Mouse (Mus musculus): ENCODE measurements around the gene Tubb3. TPM values are rescaled to one million over a fixed set of nuclear protein-coding genes. Genes with fewer than 3 reads are reported as not detected.
"Not testable (repeated sequence)": the region's sequence is repeated elsewhere in the genome, so short reads cannot be mapped to it uniquely, and the experiment has no call there.

The Tubb3 gene
- polyA plus RNA-seq, 1 experiment: 25.5 TPM

GRCm38 (mm10) chr8:123444131-123444530, 32.9 kb downstream of the Tubb3 start:
- Histone ChIP-seq H3K4me3 (ENCODE audit: insufficient read depth, low read length) (0 out of 2 replicates have a peak overlapping the region, but pooled peaks have one; percentile 85), H3K4me1 (ENCODE audit: control insufficient read depth, insufficient read depth, low read length) (no peaks in the 10 kb centered on the region; the same call in 1 of the 2 replicates), H3K27ac (ENCODE audit: insufficient read depth, low read length) (no peak overlapping the region)
- TF ChIP-seq CTCF (IDR thresholded peaks at IDR 0.05; ENCODE audit: borderline replicate concordance, insufficient read depth, low read length) (no peak), POLR2A (IDR thresholded peaks at IDR 0.05; ENCODE audit: low read depth, low read length) (no peak)

GRCm38 (mm10) chr8:123445981-123446380, 34.8 kb downstream of the Tubb3 start:
- Histone ChIP-seq H3K4me1 (ENCODE audit: control insufficient read depth, insufficient read depth, low read length) (no peaks in the 10 kb centered on the region; the same call in 1 of the 2 replicates), H3K27ac (ENCODE audit: insufficient read depth, low read length) (no peak overlapping the region), H3K4me3 (ENCODE audit: insufficient read depth, low read length) (no peak overlapping the region)
- TF ChIP-seq CTCF (IDR thresholded peaks at IDR 0.05; ENCODE audit: borderline replicate concordance, insufficient read depth, low read length): no peak
- TF ChIP-seq POLR2A (IDR thresholded peaks at IDR 0.05; ENCODE audit: low read depth, low read length): no peak

GRCm38 (mm10) chr8:123446799-123447198, 35.6 kb downstream of the Tubb3 start:
- TF ChIP-seq CTCF (IDR thresholded peaks at IDR 0.05; ENCODE audit: borderline replicate concordance, insufficient read depth, low read length) (no peak), POLR2A (IDR thresholded peaks at IDR 0.05; ENCODE audit: low read depth, low read length) (no peak)
- Histone ChIP-seq H3K27ac (ENCODE audit: insufficient read depth, low read length) (no peak overlapping the region), H3K4me1 (ENCODE audit: control insufficient read depth, insufficient read depth, low read length) (no peaks in the 10 kb centered on the region; the same call in 1 of the 2 replicates)

GRCm38 (mm10) chr8:123450783-123451182, 39.6 kb downstream of the Tubb3 start:
- no peak for TF ChIP-seq POLR2A (IDR thresholded peaks at IDR 0.05; ENCODE audit: low read depth, low read length)
- no peak for TF ChIP-seq CTCF (IDR thresholded peaks at IDR 0.05; ENCODE audit: borderline replicate concordance, insufficient read depth, low read length)
- no peak overlapping the region for H3K4me3 ChIP-seq (ENCODE audit: insufficient read depth, low read length)
- H3K4me1 ChIP-seq (ENCODE audit: control insufficient read depth, insufficient read depth, low read length): no peaks in the 10 kb centered on the region
- no peak overlapping the region for H3K27ac ChIP-seq (ENCODE audit: insufficient read depth, low read length)

More at GRCm38 (mm10) chr8:123446799-123447198, 35.6 kb downstream of the Tubb3 start:
- H3K4me3 ChIP-seq (ENCODE audit: insufficient read depth, low read length): no peak overlapping the region

GRCm38 (mm10) chr8:123451747-123452146, 40.5 kb downstream of the Tubb3 start:
- H3K27ac ChIP-seq (ENCODE audit: insufficient read depth, low read length); H3K4me3 ChIP-seq (ENCODE audit: insufficient read depth, low read length); H3K4me1 ChIP-seq (ENCODE audit: control insufficient read depth, insufficient read depth, low read length): not testable (repeated sequence)

- Histone ChIP-seq H3K27ac (ENCODE audit: insufficient read depth, low read length) (no peak overlapping the region), H3K4me1 (ENCODE audit: control insufficient read depth, insufficient read depth, low read length) (no peaks in the 10 kb centered on the region), H3K4me3 (ENCODE audit: insufficient read depth, low read length) (no peak overlapping the region)
- TF ChIP-seq CTCF (IDR thresholded peaks at IDR 0.05; ENCODE audit: borderline replicate concordance, insufficient read depth, low read length) (no peak), POLR2A (IDR thresholded peaks at IDR 0.05; ENCODE audit: low read depth, low read length) (no peak)
These were observed 40.9 kb downstream of the Tubb3 start for GRCm38 (mm10) chr8:123452149-123452548.

- no peaks in the 10 kb centered on the region for H3K4me1 ChIP-seq (ENCODE audit: control insufficient read depth, insufficient read depth, low read length)
- TF ChIP-seq POLR2A (IDR thresholded peaks at IDR 0.05; ENCODE audit: low read depth, low read length): no peak
- no peak for TF ChIP-seq CTCF (IDR thresholded peaks at IDR 0.05; ENCODE audit: borderline replicate concordance, insufficient read depth, low read length)
- no peak overlapping the region for H3K27ac ChIP-seq (ENCODE audit: insufficient read depth, low read length)
- no peak overlapping the region for H3K4me3 ChIP-seq (ENCODE audit: insufficient read depth, low read length)
These were observed 42.1 kb downstream of the Tubb3 start for GRCm38 (mm10) chr8:123453291-123453690.

GRCm38 (mm10) chr8:123453951-123454350, 42.7 kb downstream of the Tubb3 start:
- Histone ChIP-seq H3K27ac (ENCODE audit: insufficient read depth, low read length) (no peak overlapping the region), H3K4me3 (ENCODE audit: insufficient read depth, low read length) (no peak overlapping the region), H3K4me1 (ENCODE audit: control insufficient read depth, insufficient read depth, low read length) (no peaks in the 10 kb centered on the region)
- TF ChIP-seq CTCF (IDR thresholded peaks at IDR 0.05; ENCODE audit: borderline replicate concordance, insufficient read depth, low read length): no peak
- TF ChIP-seq POLR2A (IDR thresholded peaks at IDR 0.05; ENCODE audit: low read depth, low read length): no peak

GRCm38 (mm10) chr8:123454559-123454958, 43.3 kb downstream of the Tubb3 start:
- TF ChIP-seq POLR2A (IDR thresholded peaks at IDR 0.05; ENCODE audit: low read depth, low read length): no peak
- no peak for TF ChIP-seq CTCF (IDR thresholded peaks at IDR 0.05; ENCODE audit: borderline replicate concordance, insufficient read depth, low read length)
- H3K4me3 ChIP-seq (ENCODE audit: insufficient read depth, low read length): no peak overlapping the region
- H3K4me1 ChIP-seq (ENCODE audit: control insufficient read depth, insufficient read depth, low read length): no peaks in the 10 kb centered on the region
- no peak overlapping the region for H3K27ac ChIP-seq (ENCODE audit: insufficient read depth, low read length)

GRCm38 (mm10) chr8:123463651-123464050, 52.4 kb downstream of the Tubb3 start:
- H3K4me1 ChIP-seq (ENCODE audit: control insufficient read depth, insufficient read depth, low read length): 0 out of 2 replicates have a peak, but pooled peaks cover 2% of the 10 kb centered on the region
- no peak overlapping the region for H3K27ac ChIP-seq (ENCODE audit: insufficient read depth, low read length)
- TF ChIP-seq CTCF (IDR thresholded peaks at IDR 0.05; ENCODE audit: borderline replicate concordance, insufficient read depth, low read length) (no peak), POLR2A (IDR thresholded peaks at IDR 0.05; ENCODE audit: low read depth, low read length) (no peak)
- H3K4me3 ChIP-seq (ENCODE audit: insufficient read depth, low read length): no peak overlapping the region

- Histone ChIP-seq H3K4me3 (ENCODE audit: insufficient read depth, low read length) (no peak overlapping the region), H3K27ac (ENCODE audit: insufficient read depth, low read length) (no peak overlapping the region), H3K4me1 (ENCODE audit: control insufficient read depth, insufficient read depth, low read length) (0 out of 2 replicates have a peak, but pooled peaks cover 2% of the 10 kb centered on the region)
- no peak for TF ChIP-seq POLR2A (IDR thresholded peaks at IDR 0.05; ENCODE audit: low read depth, low read length)
- no peak for TF ChIP-seq CTCF (IDR thresholded peaks at IDR 0.05; ENCODE audit: borderline replicate concordance, insufficient read depth, low read length)
These were observed 56.3 kb downstream of the Tubb3 start for GRCm38 (mm10) chr8:123467476-123467875.

Other genes with a start within 250 kb of the Tubb3 start
- 13.6 and 14.5 TPM in 2 replicates for gene Dpep1, start 225.2 kb upstream of the Tubb3 start, polyA plus RNA-seq (2011; ENCODE audit: insufficient read length, low read depth, missing spikeins)
- 68.8 and 76.4 TPM in 2 replicates for gene Chmp1a, start 198.7 kb upstream of the Tubb3 start, polyA plus RNA-seq (2011; ENCODE audit: insufficient read length, low read depth, missing spikeins)
- 1.4 and 2.9 TPM in 2 replicates for gene Spata33, start 198.6 kb upstream of the Tubb3 start, polyA plus RNA-seq (2011; ENCODE audit: insufficient read length, low read depth, missing spikeins)
- 36.4 and 36.6 TPM in 2 replicates for gene Cdk10, start 186.6 kb upstream of the Tubb3 start, polyA plus RNA-seq (2011; ENCODE audit: insufficient read length, low read depth, missing spikeins)
- 1.5 and 2.3 TPM in 2 replicates for gene Spata2l, start 175.2 kb upstream of the Tubb3 start, polyA plus RNA-seq (2011; ENCODE audit: insufficient read length, low read depth, missing spikeins)
- gene Zfp276, start 157.2 kb upstream of the Tubb3 start, polyA plus RNA-seq (2011; ENCODE audit: insufficient read length, low read depth, missing spikeins): 11.0 and 13.2 TPM in 2 replicates
- 10.6 and 14.3 TPM in 2 replicates for gene Vps9d1, start 157.1 kb upstream of the Tubb3 start, polyA plus RNA-seq (2011; ENCODE audit: insufficient read length, low read depth, missing spikeins)
- 24.0 and 37.4 TPM in 2 replicates for gene Fanca, start 92.8 kb upstream of the Tubb3 start, polyA plus RNA-seq (2011; ENCODE audit: insufficient read length, low read depth, missing spikeins)
- 3.0 and 4.7 TPM in 2 replicates for gene Spire2, start 78.7 kb upstream of the Tubb3 start, polyA plus RNA-seq (2011; ENCODE audit: insufficient read length, low read depth, missing spikeins)
- 512 and 557 TPM in 2 replicates for gene Tcf25, start 37.7 kb upstream of the Tubb3 start, polyA plus RNA-seq (2011; ENCODE audit: insufficient read length, low read depth, missing spikeins)
- not detected in 2 replicates for gene Mc1r, start 4.3 kb upstream of the Tubb3 start, polyA plus RNA-seq (2011; ENCODE audit: insufficient read length, low read depth, missing spikeins)
- gene Def8, start 12.1 kb downstream of the Tubb3 start, polyA plus RNA-seq (2011; ENCODE audit: insufficient read length, low read depth, missing spikeins): 33.5 and 36.4 TPM in 2 replicates
- gene Afg3l1, start 66.5 kb downstream of the Tubb3 start, polyA plus RNA-seq (2011; ENCODE audit: insufficient read length, low read depth, missing spikeins): 28.7 and 30.1 TPM in 2 replicates
- 0.45 TPM in 1 of 2 replicates, not detected in the other for gene Dbndd1, start 104.0 kb downstream of the Tubb3 start, polyA plus RNA-seq (2011; ENCODE audit: insufficient read length, low read depth, missing spikeins)
- gene Gas8, start 107.4 kb downstream of the Tubb3 start, polyA plus RNA-seq (2011; ENCODE audit: insufficient read length, low read depth, missing spikeins): 21.7 and 22.2 TPM in 2 replicates
- gene Rhou, start 242.5 kb downstream of the Tubb3 start, polyA plus RNA-seq (2011; ENCODE audit: insufficient read length, low read depth, missing spikeins): 19.5 and 20.0 TPM in 2 replicates